Mouse (Mus musculus): ENCODE data around the gene C8b. TPM values are rescaled to one million over a fixed set of nuclear protein-coding genes. Genes with fewer than 3 reads are reported as not detected.

The C8b gene
- polyA plus RNA-seq (2017; shearing (Covaris generic)) = not detected

GRCm38 (mm10) chr4:104766065-104766464 lies at the start of gene C8b:
TSS of gene C8b (plus strand) at chr4:104766317.

Other genes starting within 250 kb of the C8b start
- not detected for gene Gm17662, start 91.0 kb downstream of the C8b start, polyA plus RNA-seq (2017; shearing (Covaris generic))
- not detected for gene C8a, start 110.1 kb downstream of the C8b start, polyA plus RNA-seq (2017; shearing (Covaris generic))
- gene Fyb2, start 147.1 kb downstream of the C8b start, polyA plus RNA-seq (2017; shearing (Covaris generic)) = under 1 TPM in 1 of 2 experiments, not detected in 1; 0.05 TPM